Mouse (Mus musculus): ENCODE results near the gene Nck2.

The Nck2 gene

DNA sequence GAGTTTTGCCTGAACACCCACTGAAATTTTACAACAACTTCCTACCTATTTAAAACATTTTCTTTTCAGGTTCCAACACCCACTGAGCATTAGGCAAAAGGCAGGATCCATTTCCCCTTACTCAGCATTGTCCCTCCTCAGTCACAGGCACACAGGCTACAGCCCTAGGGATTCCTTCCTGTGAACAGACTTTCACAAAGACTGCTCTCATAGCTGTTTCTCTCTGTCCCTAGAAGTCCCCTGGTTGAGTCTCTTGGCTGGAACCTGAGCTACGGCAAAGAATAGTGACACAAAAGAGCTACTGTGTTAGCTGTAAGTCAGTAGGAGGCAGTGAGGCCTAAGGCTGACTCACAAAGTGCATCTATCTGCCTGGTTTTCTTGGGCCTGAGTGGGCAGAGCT is 139.2 kb downstream of the Nck2 start:
- DNase-seq: no peak

DNA sequence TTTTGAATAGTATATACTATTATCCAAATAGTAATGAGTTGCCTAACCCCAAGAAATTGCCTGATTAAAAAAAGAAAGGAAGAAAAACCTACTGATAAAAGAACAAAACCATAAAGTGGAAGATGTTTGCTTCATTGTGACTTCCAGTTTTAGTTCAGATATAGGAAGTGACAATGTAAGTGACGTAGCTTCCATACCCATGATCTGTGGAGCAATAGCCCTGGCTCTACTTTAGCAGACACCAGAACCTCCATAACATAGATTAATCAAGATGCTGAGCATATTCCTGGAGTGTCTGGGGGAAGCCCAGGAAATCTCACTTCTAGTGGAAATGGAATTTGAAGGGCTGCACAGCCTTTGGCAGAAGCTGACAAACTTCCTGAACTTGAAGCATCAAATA is 144.6 kb downstream of the Nck2 start:
- no peak for DNase-seq

DNA sequence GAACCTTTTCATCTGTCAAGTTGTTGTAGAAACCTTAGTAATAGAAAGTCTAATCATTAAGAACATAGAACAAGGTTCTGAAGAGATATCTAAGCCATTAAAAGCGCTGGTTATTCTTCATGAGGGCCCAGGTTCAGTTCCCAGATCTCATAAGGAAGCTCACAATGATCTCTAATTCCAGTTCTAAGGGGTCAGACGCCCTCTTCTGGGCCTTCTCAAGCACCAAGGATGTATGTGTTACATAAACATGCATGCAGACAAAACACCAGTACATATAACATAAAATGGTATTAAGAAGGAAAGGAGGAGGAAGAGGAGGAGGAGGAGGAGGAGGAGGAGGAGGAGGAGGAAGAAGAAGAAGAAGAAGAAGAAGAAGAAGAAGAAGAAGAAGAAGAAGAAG is 145.5 kb downstream of the Nck2 start:
- no peak for DNase-seq

DNA sequence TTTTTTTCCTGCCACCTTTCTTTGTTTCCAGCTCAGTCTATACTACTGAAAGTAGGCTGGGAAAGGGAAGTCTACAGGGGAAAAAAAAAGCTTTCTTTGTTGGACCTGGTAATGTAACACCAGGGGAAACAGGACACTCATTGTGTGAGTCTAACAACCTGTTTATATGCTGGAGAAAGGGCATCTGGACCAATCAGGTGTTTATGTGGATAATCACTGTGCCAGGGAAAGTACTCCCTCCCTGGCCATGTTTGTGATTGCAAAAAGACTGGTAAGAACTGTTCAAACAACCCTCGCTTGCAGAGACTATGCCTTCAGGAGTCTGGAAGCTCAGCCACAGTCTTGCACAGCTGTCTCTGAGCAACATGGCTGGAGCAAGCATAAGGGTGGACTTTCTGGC is 146.3 kb downstream of the Nck2 start:
- no peak for DNase-seq

DNA sequence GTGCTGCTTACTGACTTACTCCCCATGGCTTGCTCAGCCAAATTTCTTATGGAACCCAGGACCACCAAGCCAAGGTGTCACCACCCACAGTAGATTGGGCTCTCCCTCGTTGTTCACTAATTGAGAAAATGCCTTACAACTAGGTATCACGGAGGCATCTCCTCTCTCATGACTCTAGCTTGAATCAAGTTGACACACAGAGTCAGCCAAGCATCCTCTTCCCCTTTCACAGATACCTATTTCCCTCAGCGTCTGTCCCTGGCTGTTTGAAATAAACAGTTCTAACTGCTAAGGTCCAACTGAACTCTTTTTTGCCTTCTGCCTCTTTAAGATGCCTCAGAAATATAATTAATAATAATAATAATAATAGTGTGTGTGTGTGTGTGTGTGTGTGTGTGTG is 148.7 kb downstream of the Nck2 start:
- no peak for DNase-seq

DNA sequence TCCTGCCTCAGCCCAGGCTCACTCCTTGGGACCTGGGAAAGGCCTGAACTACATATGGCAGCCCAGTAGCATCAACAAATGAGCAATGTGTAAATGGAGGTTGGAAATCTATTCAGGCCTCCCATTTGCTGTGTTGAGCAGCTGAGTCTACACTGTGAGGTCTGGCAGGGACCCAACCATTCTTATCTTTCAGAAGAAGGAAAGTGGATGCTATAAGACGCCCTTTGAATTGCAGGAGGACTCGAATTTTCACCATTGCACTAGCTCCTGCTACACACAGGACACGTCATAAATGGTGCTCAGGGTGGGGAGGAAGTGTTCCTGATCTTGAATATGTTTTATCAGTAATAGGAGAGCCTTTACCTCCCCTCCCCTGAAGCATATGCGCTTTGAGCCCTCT is 150.4 kb downstream of the Nck2 start:
- no peak for DNase-seq

DNA sequence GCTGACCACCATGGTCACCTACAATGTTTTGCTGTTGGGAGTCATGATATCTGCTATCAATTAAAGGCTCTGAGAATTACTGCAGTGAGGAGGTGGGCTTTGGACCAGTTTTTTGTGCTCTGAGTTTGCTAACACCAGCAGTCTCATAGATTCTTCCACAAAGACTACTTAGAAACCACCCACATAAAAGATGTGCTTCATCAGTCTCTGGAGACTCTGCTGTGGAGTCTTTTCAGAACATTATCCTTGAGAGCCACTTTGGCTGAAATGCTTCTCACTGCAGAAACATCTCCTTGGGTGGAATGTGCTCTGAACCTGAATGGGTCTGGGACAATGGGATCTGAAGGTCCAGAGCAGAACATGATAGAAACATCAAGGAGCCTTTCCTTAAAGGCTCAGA is 153.4 kb downstream of the Nck2 start:
- no peak for DNase-seq

DNA sequence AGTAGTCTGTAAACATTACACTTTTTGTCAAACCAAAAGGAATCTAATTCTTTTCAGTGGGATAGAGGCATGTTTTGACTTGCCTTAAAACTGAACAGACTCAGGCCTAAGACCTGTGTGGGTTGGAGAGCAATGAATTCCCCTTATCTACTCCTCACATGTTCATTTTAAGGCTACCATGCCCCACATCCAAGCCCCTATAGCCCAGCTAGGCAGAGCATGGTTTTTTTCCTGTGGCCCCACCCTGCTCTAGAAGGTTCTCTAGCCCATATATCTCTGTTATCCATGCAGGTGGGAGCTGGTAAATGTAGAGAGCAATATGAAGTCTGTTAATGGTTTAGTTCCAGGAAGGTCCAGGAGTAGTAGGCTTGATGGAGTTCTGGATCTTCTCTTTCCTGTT is 155.1 kb downstream of the Nck2 start:
- no peak for DNase-seq

DNA sequence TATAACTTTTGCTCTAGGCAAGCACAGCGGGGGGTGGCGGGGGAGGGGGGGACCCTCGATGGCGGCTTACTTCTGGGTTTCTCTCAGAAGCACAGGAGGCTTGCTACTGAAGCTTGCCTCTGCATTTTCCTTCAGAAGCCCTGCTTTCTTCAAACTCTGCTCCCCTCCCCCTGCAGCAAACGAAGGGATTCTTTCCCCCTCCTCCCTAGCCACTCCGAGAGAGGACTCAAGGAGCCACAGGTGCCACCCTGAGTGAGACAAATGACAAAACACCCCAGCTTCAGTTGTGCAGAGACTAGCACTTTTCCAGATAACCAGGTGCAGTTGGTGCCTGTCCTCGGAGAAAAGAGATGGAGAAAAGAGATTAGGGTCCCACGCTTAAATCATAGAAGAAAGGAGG is 156.7 kb downstream of the Nck2 start:
- no peak for DNase-seq

DNA sequence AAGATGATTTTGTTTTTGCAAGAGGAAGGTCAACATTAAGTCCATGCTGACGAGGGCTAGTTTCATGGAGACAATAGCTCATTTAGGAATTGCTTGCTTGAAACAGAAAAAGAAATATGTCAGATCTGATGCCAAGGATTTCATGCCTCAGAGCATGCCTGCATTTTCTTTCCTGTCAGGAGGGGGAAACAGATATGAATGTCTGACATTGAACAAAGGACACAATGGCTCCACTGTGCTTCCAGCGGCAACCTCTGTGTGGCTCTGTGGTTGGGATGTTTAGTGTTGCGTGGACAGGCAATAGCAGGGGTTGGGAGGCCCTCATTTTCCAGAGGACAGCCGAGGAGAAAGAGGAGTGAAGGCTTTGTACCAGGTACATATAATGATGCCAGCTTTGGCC is 171.6 kb downstream of the Nck2 start:
- no peak for DNase-seq
